Mouse (Mus musculus) cerebellum, adult 9-10 months (tissue): ENCODE measurements at regions not wholly inside any gene's neighbourhood (a gene's known extent, or its start where the extent isn't known, plus 50 kb on each side); places are given as distances from the start of the nearest gene placed in this dataset.
"Not testable (repeated sequence)": the region's sequence is repeated elsewhere in the genome, so short reads cannot be mapped to it uniquely, and the experiment has no call there.

Experiments
- DNase-seq: peaks from one replicate; pipeline ENCODE4 v3.0.0; 2022

GRCm38 (mm10) chr3:21744107-21744506 lies 332.3 kb upstream of the Tbl1xr1 start:
- DNase-seq, result no peak

DNA sequence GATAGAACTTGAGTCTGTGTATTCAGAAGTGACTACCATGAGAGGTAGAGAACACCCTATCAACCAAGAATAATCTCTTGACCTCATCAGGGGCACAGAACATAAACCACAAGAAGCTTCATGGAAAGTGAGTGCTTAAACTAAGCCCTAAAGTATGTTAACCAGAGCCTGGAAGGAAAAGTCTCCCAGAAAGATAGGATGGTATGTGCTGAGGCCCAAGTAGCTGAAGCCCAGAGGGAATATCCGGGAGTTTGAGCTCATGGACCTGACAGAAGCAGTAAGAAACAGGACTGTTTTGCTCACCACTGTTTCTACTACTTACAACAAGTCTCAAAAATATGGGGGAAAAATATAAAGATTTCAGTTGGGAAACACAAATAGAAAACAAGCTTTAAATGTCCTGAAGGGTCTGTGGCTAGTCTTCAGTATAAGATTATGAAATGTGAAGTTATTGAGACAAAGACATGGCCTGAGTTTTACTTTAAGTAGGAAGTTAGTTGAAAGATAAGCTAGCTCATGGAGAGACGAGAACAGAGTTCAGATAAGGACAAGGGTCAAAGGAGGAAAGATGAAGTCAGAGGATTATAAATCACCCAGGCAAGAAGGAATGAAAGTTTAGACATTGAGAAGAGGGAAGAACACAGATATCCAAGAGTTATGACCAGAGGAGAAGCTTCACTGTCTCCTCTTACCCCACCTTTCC lies 315.8 kb upstream of the Tbl1xr1 start:
- DNase-seq, result no peak

- DNase-seq, result no peak
Measured at GRCm38 (mm10) chr3:21761219-21761600, 315.2 kb upstream of the Tbl1xr1 start.

DNA sequence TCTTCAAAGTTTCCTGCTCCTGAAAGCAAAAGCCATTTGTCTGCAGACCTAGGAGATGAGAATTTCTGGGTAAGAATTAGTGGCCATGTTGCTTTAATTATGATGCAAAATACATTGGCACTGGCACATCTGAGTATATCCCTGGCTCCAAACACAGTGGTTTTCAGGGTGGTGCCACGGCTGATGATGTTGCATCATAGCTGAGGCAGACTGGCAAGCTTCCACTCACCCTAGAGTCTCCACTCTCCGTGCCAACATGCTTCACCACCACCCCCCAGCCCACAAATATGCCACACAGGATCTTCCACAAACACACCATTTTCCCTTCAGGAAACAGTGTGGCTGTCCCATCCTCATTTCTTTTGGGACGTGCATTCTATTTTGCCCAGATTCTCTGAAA lies 314.5 kb upstream of the Tbl1xr1 start:
- DNase-seq, result no peak

GRCm38 (mm10) chr3:21768081-21768480 lies 308.4 kb upstream of the Tbl1xr1 start:
- no peak for DNase-seq

GRCm38 (mm10) chr3:21769920-21770547 lies 306.4 kb upstream of the Tbl1xr1 start:
- DNase-seq, result no peak

GRCm38 (mm10) chr3:21771752-21772298 lies 304.6 kb upstream of the Tbl1xr1 start:
- no peak for DNase-seq

DNA sequence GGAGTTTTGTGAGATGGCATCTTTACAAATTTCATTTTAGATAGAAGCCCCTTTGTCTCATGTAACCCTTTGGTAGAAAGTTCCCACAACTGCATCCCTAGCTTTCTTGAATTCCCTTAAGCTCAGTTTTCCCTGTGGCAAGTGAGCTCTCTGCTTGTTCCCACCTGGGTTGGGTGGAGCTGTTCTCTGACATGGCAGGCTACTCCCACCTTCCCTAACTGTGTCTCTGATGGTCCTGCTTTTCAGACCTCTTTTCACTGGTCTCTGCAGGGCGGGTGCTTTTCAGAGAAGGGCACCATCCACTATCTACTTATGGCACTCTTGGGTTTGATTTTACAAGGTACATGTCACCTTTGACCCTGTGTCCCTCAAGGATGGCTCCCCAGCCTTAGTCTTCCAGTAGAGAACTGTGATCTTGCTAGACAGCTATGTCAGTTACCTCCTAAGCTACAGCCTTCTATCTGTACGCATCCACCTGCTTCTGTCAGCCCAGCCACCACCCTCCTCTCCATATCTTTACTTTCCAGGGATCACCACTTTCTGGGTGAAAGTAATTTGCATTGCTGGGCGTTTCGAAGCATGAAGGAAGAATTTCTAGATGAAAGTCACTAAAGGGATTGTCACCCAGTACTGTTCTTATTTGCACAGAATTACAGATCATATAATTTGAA lies 302.1 kb upstream of the Tbl1xr1 start:
- DNase-seq, result no peak

DNA sequence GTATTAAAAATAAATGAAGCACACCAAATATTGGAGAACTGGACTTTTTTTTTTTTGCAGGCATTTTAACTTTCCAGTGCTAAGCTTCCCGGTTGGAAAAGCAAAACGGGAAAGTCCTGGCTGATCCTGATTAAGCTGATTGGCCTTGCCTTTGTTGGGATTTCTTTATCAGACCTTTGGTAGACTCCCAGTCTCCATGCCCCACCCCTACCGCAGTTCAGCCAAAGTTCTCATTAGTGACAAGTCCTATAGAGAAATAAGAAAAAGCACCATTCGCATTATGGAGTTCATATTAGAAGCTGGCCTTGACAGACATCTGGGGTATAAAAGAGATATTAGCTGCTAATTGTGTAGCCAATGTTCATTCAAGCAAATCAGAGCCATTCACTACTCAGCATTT lies 297.7 kb upstream of the Tbl1xr1 start:
- DNase-seq, result no peak

- DNase-seq, result no peak
Measured at GRCm38 (mm10) chr3:21791983-21792631, 284.3 kb upstream of the Tbl1xr1 start.

GRCm38 (mm10) chr3:21798139-21798538 lies 278.3 kb upstream of the Tbl1xr1 start:
- DNase-seq, result peak; percentile 4

DNA sequence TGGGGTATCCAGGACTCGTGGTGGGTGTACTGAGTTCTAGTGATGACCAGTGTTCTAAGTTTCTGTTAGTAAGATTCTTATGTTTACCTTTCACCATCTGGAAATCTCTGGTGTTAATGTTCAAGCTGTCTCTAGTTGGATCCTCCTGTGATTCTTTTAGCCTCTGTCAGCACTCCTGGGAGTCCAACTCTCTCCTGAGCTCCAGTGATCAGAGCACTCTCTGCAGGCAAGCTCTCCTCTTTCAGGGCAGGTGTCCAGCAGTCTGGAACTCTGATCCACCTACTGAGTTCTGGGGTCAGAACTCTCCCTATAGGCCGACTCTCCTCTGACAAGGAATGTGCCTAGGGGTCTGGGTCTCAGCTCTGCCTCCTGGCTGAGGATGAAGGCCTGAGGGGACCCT lies 272.6 kb upstream of the Tbl1xr1 start:
- DNase-seq, result not testable (repeated sequence)

DNA sequence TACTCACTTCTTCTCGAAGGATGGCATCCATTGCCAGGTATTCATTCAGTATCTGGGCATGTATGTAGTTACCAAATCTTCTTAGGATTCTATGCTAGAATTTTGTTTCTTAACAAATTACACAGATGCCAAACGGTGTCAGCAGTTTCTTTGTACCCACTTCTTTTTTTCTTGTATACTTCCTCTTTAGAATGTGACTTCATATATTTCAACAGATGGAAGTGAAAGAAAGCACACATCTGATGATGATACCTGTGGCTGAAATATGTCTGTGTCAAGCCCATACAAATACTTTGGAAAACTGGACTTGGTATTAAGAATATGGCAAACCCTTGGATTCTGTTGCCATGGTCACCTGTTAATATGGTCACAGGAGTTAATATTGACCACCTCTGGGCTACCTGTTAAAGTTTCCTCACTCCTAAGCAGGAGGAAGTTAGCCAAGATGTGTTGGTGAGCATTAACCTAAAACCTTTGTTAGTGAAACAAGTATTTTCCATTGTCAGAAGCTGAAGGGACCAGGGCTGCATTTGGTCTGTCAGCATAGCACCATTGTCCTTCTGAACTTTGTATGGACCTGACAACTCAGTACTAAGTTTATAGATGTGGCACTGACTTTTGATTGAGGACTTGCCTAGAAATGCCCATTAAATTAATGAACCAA lies 269.8 kb upstream of the Tbl1xr1 start:
- DNase-seq, result no peak

GRCm38 (mm10) chr3:21808539-21808938 lies 267.9 kb upstream of the Tbl1xr1 start:
- DNase-seq, result no peak

DNA sequence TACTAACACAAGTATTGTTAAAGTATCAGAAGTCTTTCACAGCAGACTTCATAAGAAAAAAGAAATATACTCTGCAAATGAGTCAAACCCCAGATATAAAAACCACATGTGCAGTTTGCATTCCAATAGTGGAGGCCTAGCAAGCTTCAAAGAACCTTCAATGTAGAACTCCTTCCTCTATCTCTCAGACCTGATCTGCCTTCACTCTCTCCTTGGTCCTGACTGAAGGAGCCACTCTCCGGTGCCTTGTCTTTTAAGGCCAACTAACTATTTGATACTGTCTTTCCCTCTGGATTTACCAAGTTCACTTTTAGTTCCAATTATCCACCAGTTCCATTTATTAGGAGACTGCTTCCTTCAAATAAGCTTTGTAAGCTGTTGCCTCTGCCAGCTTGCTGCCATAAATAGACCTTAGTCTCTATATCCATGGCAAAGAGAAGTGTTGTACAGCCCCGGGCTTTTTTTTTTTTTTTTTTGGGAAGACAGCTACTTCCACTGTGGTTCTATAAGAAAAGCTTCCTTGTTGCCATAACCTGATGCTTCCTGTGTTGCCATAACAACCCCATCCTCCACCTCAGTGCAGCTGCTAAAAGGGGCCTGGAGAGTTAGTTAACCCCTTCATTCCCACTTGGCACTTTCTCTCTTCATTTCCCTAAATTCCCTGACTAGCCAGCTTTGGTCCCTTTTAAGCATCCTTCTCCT lies 266.5 kb upstream of the Tbl1xr1 start:
- DNase-seq, result no peak

GRCm38 (mm10) chr3:21813401-21813800 lies 263.1 kb upstream of the Tbl1xr1 start:
- DNase-seq, result no peak

DNA sequence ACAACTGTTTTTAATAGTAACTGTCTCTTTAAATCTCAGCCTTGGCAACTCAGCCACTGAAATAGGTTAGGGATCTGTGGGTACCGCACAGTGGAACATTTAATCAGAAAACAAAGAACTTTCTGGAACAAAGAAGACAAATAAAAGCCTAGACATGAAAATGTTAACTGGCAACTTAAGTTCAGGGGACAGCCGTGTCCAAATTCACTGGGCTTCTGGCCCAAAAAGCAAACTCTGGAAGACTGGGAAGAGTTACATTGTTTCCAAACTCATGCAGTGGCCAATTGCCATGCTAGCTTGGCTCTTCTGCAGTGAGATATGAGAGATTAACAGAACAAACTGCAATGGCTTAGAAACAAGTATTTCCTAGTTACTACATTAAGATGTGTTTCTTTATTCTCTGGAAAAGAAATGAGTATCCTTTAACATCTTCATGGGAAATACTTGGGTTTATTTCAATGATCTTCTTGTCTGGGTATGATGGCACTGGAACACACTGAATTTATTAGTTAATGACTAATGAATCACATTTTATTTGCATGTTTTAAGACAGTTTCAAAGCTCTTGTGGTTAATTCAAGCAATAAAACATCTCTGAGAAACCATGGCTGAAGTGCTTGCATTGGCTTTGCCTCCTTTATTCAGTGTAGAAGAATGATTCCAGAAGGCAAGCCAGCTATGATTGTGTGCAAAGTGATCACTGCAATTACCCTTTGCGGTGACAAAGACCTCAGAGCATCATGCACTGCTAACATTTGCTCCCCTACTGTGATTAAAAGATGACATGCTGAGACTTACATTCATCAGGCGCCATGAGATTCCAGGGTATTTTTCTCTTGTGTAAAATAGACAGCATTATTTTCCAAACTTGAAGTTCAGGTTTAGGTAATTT lies 259.2 kb upstream of the Tbl1xr1 start:
- DNase-seq, result peak; percentile 5

- no peak for DNase-seq
Measured at GRCm38 (mm10) chr3:21819030-21819429, 257.4 kb upstream of the Tbl1xr1 start.

- DNase-seq, result no peak
Measured at GRCm38 (mm10) chr3:21820051-21820598, 256.3 kb upstream of the Tbl1xr1 start.

DNA sequence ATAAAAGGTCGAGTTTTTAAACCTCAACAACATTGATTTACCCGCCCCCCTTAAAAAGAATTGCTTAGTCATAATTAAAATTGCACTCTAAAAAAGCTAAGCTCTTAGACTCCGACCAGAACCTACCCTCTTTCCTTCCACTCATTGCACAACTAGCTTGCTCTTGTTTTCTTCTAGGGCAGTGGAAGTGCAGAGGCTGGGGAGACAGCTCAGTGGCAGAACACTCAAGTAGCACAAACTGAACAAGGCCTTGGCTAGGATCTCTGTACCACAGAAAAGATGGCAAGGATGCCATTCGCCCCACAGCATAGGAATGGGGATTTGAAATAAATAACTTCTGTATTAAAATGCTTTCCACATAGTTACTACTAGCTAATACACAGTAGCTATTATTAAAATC lies 253.8 kb upstream of the Tbl1xr1 start:
- no peak for DNase-seq

DNA sequence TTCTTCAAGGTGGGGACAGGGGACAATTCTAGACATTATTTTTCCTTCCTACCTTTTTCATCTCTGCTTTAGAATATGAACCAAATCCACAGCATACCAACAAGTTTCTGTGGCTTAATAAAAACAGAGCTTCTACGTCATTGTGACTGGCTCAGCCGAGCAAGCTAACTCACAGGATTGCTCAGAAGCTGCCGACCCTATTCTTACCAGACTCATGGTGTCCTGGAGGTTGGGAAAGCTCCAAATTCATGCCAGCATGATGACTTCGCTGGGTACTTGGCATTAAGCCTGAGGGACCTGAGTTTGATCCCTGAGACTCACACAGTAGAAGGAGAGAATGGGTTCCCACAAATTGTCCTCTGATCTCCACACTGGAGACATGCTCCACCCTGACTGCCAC lies 253.1 kb upstream of the Tbl1xr1 start:
- no peak for DNase-seq
